In the genomic region with DNA sequence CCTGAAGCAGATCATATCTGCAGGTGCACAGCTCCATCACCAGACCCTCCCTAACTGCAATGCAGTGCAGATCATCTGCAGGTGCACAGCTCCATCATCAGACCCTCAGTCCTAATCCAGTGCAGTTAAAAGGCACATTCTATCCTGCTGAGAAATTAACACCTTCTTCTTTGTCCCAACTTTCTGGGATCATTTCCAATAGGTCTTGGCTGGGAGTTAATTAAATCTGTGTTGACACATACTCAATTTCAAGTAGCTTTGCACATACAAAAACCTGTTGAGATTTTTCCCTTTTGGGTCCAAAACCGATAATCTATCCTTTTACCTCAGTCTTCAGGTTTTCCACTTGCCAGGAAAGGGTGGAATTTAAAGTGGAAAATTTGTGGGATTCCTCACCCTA, we compare ENCODE assay signal across 17 mouse cellular contexts.
"Had no signal": no experiment of that assay in that cellular context is flagged by ENCODE, and none has a peak within 500 bp of the region (broad histone marks: within the 10 kb centered on the region; RNA-seq: fewer than 3 reads in every experiment).

No protein-coding gene starts in this region.

- DNase-seq: lung, adult 2 months; lung, postnatal 14 days; lung, postnatal 36 days; right cerebral cortex, postnatal 14 days; thymus, adult 18-20 months; thymus, postnatal 14 days; thymus, postnatal 36 days had no signal

- H3K9me3 ChIP-seq: lung, embryonic 15.5 days; megakaryocyte, embryonic 14.5 days; midbrain, embryonic 13.5 days; midbrain, embryonic 15.5 days; neural tube, embryonic 12.5 days; stomach, embryonic 15.5 days had no signal

- H3K27me3 ChIP-seq: lung, embryonic 15.5 days; midbrain, embryonic 13.5 days; midbrain, embryonic 15.5 days; neural tube, embryonic 12.5 days; stomach, embryonic 15.5 days had no signal

- H3K4me1 ChIP-seq: lung, embryonic 15.5 days; megakaryocyte, embryonic 14.5 days had no signal

- H3K36me3 ChIP-seq: lung, embryonic 15.5 days; midbrain, embryonic 13.5 days; midbrain, embryonic 15.5 days; neural tube, embryonic 12.5 days; stomach, embryonic 15.5 days had no signal

- H3K9ac ChIP-seq: lung, embryonic 15.5 days; midbrain, embryonic 13.5 days; midbrain, embryonic 15.5 days; neural tube, embryonic 12.5 days; stomach, embryonic 15.5 days had no signal

- H3K4me3 ChIP-seq: lung, embryonic 15.5 days; megakaryocyte, embryonic 14.5 days; midbrain, embryonic 13.5 days; midbrain, embryonic 15.5 days; neural tube, embryonic 12.5 days; stomach, embryonic 15.5 days had no signal

- H3K27ac ChIP-seq: lung, embryonic 15.5 days; macrophage; midbrain, embryonic 13.5 days; midbrain, embryonic 15.5 days; neural tube, embryonic 12.5 days; stomach, embryonic 15.5 days; stomach, postnatal 0 days had no signal

- H3K4me2 ChIP-seq: lung, embryonic 15.5 days; midbrain, embryonic 11.5 days; midbrain, embryonic 13.5 days; midbrain, embryonic 15.5 days; neural tube, embryonic 12.5 days; stomach, embryonic 15.5 days had no signal

- ATAC-seq: lung, postnatal 0 days; midbrain, embryonic 13.5 days; midbrain, embryonic 15.5 days had no signal
